ENCODE assay signal across 8 mouse cellular contexts in the genomic region with DNA sequence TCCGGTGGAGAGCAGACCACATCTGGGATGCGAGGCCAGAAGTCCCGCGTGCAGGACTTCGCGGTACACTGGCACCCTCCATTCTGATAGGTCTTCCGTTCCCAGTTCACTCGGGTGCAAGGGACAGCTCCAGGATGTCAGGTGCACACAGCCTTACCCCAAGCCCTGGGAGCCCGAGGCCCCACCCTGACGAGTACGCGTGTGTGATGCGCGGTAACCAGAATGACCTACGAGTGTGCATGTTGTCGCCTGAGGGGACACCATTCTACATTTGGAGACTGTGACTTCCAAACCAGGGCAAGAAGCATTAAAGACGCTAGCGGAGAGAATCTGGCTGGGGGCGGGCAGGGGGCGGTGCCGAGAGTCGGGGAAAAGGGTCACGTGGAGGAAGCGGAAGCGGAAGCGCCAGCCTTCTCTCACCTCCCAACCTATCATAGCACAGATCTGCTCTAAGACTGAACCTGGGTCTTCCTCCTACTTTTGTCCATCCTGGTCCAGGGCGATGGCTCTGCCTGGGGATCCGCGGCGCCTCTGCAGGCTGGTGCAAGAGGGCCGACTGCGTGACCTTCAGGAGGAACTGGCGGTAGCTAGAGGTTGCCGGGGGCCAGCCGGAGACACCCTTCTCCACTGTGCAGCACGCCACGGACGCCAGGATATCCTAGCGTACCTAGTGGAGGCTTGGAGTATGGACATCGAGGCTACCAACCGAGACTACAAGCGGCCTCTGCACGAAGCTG. TPM values are rescaled to one million over a fixed set of nuclear protein-coding genes. Genes with fewer than 3 reads are reported as not detected.
DNase-seq lines count a peak whose midpoint lies in the region; ATAC-seq and TF ChIP-seq lines count a peak whose summit lies in the region.

No protein-coding gene starts in this region.

- H3K4me1 ChIP-seq in heart, embryonic 12.5 days (replicated peaks): peaks cover 26% of the 10 kb centered on the region
- H3K4me1 ChIP-seq in kidney, postnatal 0 days (replicated peaks; ENCODE audit: insufficient read depth, low read length): peaks cover 22% of the 10 kb centered on the region
- peaks cover 7% of the 10 kb centered on the region; the same call in 1 of the 2 replicates for H3K4me1 ChIP-seq in liver, embryonic 11.5 days (replicated peaks; ENCODE audit: control insufficient read depth, insufficient read depth, low read length)
- H3K4me1 ChIP-seq in stomach, embryonic 14.5 days (ENCODE audit: control insufficient read depth, insufficient read depth, low read length): peaks cover 16% of the 10 kb centered on the region

- DNase-seq in CD4-positive helper T cell, adult 2 months (ENCODE audit: low read depth, low spot score): peak; percentile 95
- peak; percentile 83 for DNase-seq in brain, embryonic 18.5 days (ENCODE audit: low read depth, low spot score)
- DNase-seq in kidney, postnatal 0 days (ENCODE audit: low spot score): peak; percentile 98
- peak; percentile 93 for DNase-seq in liver, embryonic 11.5 days (ENCODE audit: low spot score)
- peak; percentile 95 for DNase-seq in naive thymus-derived CD4-positive, alpha-beta T cell, adult 2 months (ENCODE audit: low read depth)

- H3K27me3 ChIP-seq in heart, embryonic 12.5 days (replicated peaks): no peaks in the 10 kb centered on the region
- no peaks in the 10 kb centered on the region for H3K27me3 ChIP-seq in kidney, postnatal 0 days (ENCODE audit: insufficient read depth, low read length)
- no peaks in the 10 kb centered on the region for H3K27me3 ChIP-seq in liver, embryonic 11.5 days (replicated peaks; ENCODE audit: control insufficient read depth, insufficient read depth, low read length)
- H3K27me3 ChIP-seq in stomach, embryonic 14.5 days (ENCODE audit: control insufficient read depth, insufficient read depth, low read length): no peaks in the 10 kb centered on the region

- under 1% methylated on average over 43 of the region's 43 CpGs for WGBS in heart, embryonic 12.5 days
- under 1% methylated on average over 43 of the region's 43 CpGs for WGBS in kidney, postnatal 0 days
- under 1% methylated on average over 43 of the region's 43 CpGs for WGBS in liver, embryonic 11.5 days
- under 1% methylated on average over 43 of the region's 43 CpGs for WGBS in stomach, embryonic 14.5 days

- peak overlapping the region; percentile 87 for H3K9ac ChIP-seq in heart, embryonic 12.5 days
- H3K9ac ChIP-seq in kidney, postnatal 0 days (ENCODE audit: low read depth, low read length): peak overlapping the region; percentile 83
- peak overlapping the region; percentile 71 for H3K9ac ChIP-seq in liver, embryonic 11.5 days (ENCODE audit: low read depth, low read length)
- H3K9ac ChIP-seq in stomach, embryonic 14.5 days (replicated peaks; ENCODE audit: low read depth, low read length): peak overlapping the region; percentile 74

- peak overlapping the region; percentile 80 for H3K4me2 ChIP-seq in heart, embryonic 12.5 days
- H3K4me2 ChIP-seq in kidney, postnatal 0 days (ENCODE audit: low read length): peak overlapping the region; percentile 95
- H3K4me2 ChIP-seq in liver, embryonic 11.5 days: peak overlapping the region; percentile 73
- H3K4me2 ChIP-seq in stomach, embryonic 14.5 days (replicated peaks; ENCODE audit: low read depth, low read length): peak overlapping the region; percentile 78

- peaks cover 36% of the 10 kb centered on the region for H3K36me3 ChIP-seq in heart, embryonic 12.5 days
- H3K36me3 ChIP-seq in kidney, postnatal 0 days (ENCODE audit: insufficient read depth, low read length): peaks cover 26% of the 10 kb centered on the region
- H3K36me3 ChIP-seq in liver, embryonic 11.5 days (ENCODE audit: control insufficient read depth, insufficient read depth, low read length): peaks cover 18% of the 10 kb centered on the region; the same call in 1 of the 2 replicates
- H3K36me3 ChIP-seq in stomach, embryonic 14.5 days (ENCODE audit: control insufficient read depth, insufficient read depth, low read length): peaks cover 20% of the 10 kb centered on the region

- ATAC-seq in erythroid progenitor cell, adult 5-6 weeks (replicated peaks; ENCODE audit: low FRiP score, poor library complexity, severe bottlenecking): peak; percentile 85
- ATAC-seq in heart, embryonic 12.5 days (ENCODE audit: insufficient number of reproducible peaks, low FRiP score): peak; percentile 90
- peak; percentile 88 for ATAC-seq in kidney, postnatal 0 days (replicated peaks; ENCODE audit: low FRiP score, low read depth)
- peak; percentile 86 for ATAC-seq in liver, embryonic 11.5 days (replicated peaks; ENCODE audit: low FRiP score)
- ATAC-seq in stomach, embryonic 14.5 days (ENCODE audit: insufficient number of reproducible peaks, insufficient read depth, low FRiP score, low read depth): peak; percentile 86

- H3K4me3 ChIP-seq in heart, embryonic 12.5 days: peak overlapping the region; percentile 73
- peak overlapping the region; percentile 80 for H3K4me3 ChIP-seq in kidney, postnatal 0 days (replicated peaks; ENCODE audit: low read depth, low read length)
- peak overlapping the region; percentile 81 for H3K4me3 ChIP-seq in liver, embryonic 11.5 days (ENCODE audit: low read depth, low read length)
- H3K4me3 ChIP-seq in stomach, embryonic 14.5 days (ENCODE audit: low read depth, low read length): peak overlapping the region; percentile 84

- H3K27ac ChIP-seq in heart, embryonic 12.5 days (ENCODE audit: poor library complexity, severe bottlenecking): peak overlapping the region; percentile 95
- H3K27ac ChIP-seq in kidney, postnatal 0 days: peak overlapping the region; percentile 98
- H3K27ac ChIP-seq in liver, embryonic 11.5 days (ENCODE audit: low read depth, low read length): peak overlapping the region; percentile 69
- H3K27ac ChIP-seq in stomach, embryonic 14.5 days (ENCODE audit: low read length): peak overlapping the region; percentile 96

- no peaks in the 10 kb centered on the region for H3K9me3 ChIP-seq in heart, embryonic 12.5 days (replicated peaks)
- H3K9me3 ChIP-seq in kidney, postnatal 0 days (replicated peaks; ENCODE audit: low read length): no peaks in the 10 kb centered on the region
- no peaks in the 10 kb centered on the region for H3K9me3 ChIP-seq in liver, embryonic 11.5 days (ENCODE audit: control insufficient read depth, low read length)
- no peaks in the 10 kb centered on the region for H3K9me3 ChIP-seq in stomach, embryonic 14.5 days (ENCODE audit: control insufficient read depth, low read depth, low read length)

- TF ChIP-seq CTCF in kidney, postnatal 0 days (IDR thresholded peaks at IDR 0.05; ENCODE audit: low read depth): peak; percentile 39

RNA-seq across cellular contexts. Expression of gene Ankrd16, which starts 0.6 kb away (rescaled TPM):
- total RNA-seq in erythroid progenitor cell, adult 5-6 weeks (2015; ENCODE audit: low replicate concordance): 10.1 and 38.6 TPM in 2 replicates
- 5.4 and 15.9 TPM in 2 replicates for total RNA-seq in erythroid progenitor cell, adult 5-6 weeks (2017; ENCODE audit: low replicate concordance)
- polyA plus RNA-seq in heart, embryonic 12.5 days (2016; fragmentation: Nextera tagmentation; extraction: Ambion mirVana): 35.7 and 36.8 TPM in 2 replicates
- 31.0 and 34.5 TPM in 2 replicates for polyA plus RNA-seq in kidney, postnatal 0 days (2015; fragmentation: Nextera tagmentation; extraction: Ambion mirVana)
- 18.8 and 24.2 TPM in 2 replicates for polyA plus RNA-seq in liver, embryonic 11.5 days (2014; fragmentation: Nextera tagmentation; extraction: Ambion mirVana)
- polyA plus RNA-seq in stomach, embryonic 14.5 days (2014; fragmentation: Nextera tagmentation; extraction: Ambion mirVana): 37.4 and 38.8 TPM in 2 replicates

RNA-seq across cellular contexts. Expression of gene Fbh1, which starts 0.9 kb away (rescaled TPM):
- total RNA-seq in erythroid progenitor cell, adult 5-6 weeks (2015; ENCODE audit: low replicate concordance): 9.7 and 35.6 TPM in 2 replicates
- 13.5 and 15.7 TPM in 2 replicates for total RNA-seq in erythroid progenitor cell, adult 5-6 weeks (2017; ENCODE audit: low replicate concordance)
- polyA plus RNA-seq in heart, embryonic 12.5 days (2016; fragmentation: Nextera tagmentation; extraction: Ambion mirVana): 133 and 138 TPM in 2 replicates
- polyA plus RNA-seq in kidney, postnatal 0 days (2015; fragmentation: Nextera tagmentation; extraction: Ambion mirVana): 103 and 117 TPM in 2 replicates
- 73.5 and 80.7 TPM in 2 replicates for polyA plus RNA-seq in liver, embryonic 11.5 days (2014; fragmentation: Nextera tagmentation; extraction: Ambion mirVana)
- 131 and 136 TPM in 2 replicates for polyA plus RNA-seq in stomach, embryonic 14.5 days (2014; fragmentation: Nextera tagmentation; extraction: Ambion mirVana)

Comparison
In these comparisons a context has a peak if more than half of its experiments do, and no peak if none do; other contexts are left out.
1. Peak in every context shown above with its lines: DNase-seq, ATAC-seq, H3K4me3 ChIP-seq and H3K27ac ChIP-seq.